Mouse (Mus musculus): Measurements from ENCODE around the gene AI837181.

DNA sequence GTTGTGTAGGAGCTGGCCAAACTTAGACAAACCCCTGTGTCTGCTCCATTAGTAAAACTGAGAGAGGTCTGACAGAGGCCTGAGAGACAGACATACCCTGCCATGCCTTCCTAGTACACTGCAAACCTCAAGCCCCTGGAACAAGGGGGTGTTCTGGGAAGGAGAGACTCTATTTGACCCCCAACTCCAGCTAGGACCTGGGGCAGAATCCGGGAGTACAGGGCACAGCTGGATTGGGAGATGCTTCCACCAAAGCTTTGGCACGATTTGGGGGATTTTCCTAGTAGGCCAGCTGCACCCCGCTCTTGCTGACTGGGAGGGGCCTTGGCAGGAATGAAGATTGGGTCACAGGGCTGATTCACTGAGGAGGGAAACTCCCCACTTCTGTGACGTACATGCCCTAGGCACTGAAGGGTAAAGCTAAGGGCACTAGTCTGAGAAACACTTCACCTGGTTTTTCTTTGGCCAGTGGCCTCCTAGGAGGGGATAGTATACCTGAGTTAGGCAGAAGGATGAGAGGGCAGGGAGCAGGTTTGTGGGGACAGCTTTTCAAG is 7.0 kb downstream of the AI837181 start:
- TF ChIP-seq CTCF (IDR thresholded peaks at IDR 0.05; ENCODE audit: borderline replicate concordance, insufficient read depth, low read length) (no peak), POLR2A (IDR thresholded peaks at IDR 0.05; ENCODE audit: low read depth, low read length) (no peak)

Measured in embryonic fibroblast, embryonic 13.5 days (primary cell).